Mouse (Mus musculus) limb, embryonic 13.5 days (tissue): ENCODE data around the gene Pheta1. TPM values are rescaled to one million over a fixed set of nuclear protein-coding genes. Genes with fewer than 3 reads are reported as not detected.
A peak's percentile ranks its signal among the peaks of the same experiment; 100 is the strongest.

Source experiments
- ATAC-seq: fragments of 200-750 bp; cut with Nextera tagmentation; 2 replicates; pipeline ENCODE4 v1.8.0; 2017; ENCODE audit warnings: low read depth, moderate number of reproducible peaks, moderate TSS enrichment; ENCODE audit not compliant: low FRiP score
- H3K27ac ChIP-seq: fragments of 300-500 bp; sonication (generic); 2 replicates; pipeline ENCODE4 v1.5.1; 2015; ENCODE audit warnings: inconsistent platforms, mild to moderate bottlenecking, moderate library complexity
- H3K27me3 ChIP-seq: fragments of 300-500 bp; sonication (generic); 2 replicates; pipeline ENCODE4 v1.6.1; 2015; ENCODE audit warnings: mild to moderate bottlenecking, inconsistent platforms
- H3K36me3 ChIP-seq: fragments of 300-500 bp; sonication (generic); 2 replicates; pipeline ENCODE4 v1.6.1; 2015; ENCODE audit warnings: inconsistent platforms, mild to moderate bottlenecking, moderate library complexity
- H3K4me1 ChIP-seq: fragments of 300-500 bp; sonication (generic); 2 replicates; pipeline ENCODE4 v1.6.1; 2015; ENCODE audit warnings: inconsistent platforms
- H3K4me2 ChIP-seq: fragments of 300-500 bp; sonication (generic); replicated peaks from 2 replicates; pipeline ENCODE4 v1.6.1; 2015; ENCODE audit warnings: inconsistent platforms, mild to moderate bottlenecking, moderate library complexity
- H3K4me3 ChIP-seq: fragments of 300-500 bp; sonication (generic); 2 replicates; pipeline ENCODE4 v1.5.1; 2015; ENCODE audit warnings: moderate library complexity, mild to moderate bottlenecking, inconsistent platforms
- H3K9ac ChIP-seq: fragments of 300-500 bp; sonication (generic); 2 replicates; pipeline ENCODE4 v1.6.1; 2015; ENCODE audit warnings: mild to moderate bottlenecking, inconsistent platforms
- H3K9me3 ChIP-seq: fragments of 300-500 bp; sonication (generic); 2 replicates; pipeline ENCODE4 v1.6.1; 2016; ENCODE audit warnings: inconsistent platforms
- WGBS: fragments of 180-500 bp; shearing (Covaris S2); methylation state at CpG from one replicate; pipeline ENCODE4 v1.1.7; 2015; 5-methylcytosine and 5-hydroxymethylcytosine counted together
- polyA plus RNA-seq: library from polyadenylated mRNA; unstranded; fragments of >200 nt; fragmentation: Nextera tagmentation; extraction: Ambion mirVana; gene quantifications from 2 replicates; pipeline ENCODE4 v1.2.1, GENCODE M21; 2015

Gene Pheta1
- polyA plus RNA-seq, 1 experiment from 2014 or later = 43.4 TPM

DNA sequence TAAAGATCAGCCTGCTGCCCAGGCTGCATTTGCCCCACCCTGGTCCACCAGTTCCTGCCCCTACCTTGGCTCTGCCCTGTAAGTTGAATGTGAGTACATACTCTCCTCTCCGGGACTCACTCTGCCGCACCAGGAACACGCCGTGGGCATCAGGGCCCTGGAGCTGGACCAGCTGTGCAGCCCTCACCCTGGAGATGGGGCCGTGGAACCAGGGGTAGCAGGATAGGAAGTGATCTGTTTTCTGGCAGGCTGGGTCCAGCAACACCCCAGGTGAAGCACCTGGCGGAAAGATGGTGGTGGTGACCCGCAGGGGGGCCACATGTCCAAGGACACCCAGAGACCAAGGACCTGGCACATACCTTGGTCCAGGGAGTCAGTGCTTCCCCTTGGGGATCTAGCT, 30.4 kb upstream of the Pheta1 start:
- Histone ChIP-seq H3K4me1 (peaks cover 9% of the 10 kb centered on the region), H3K4me3 (no peak overlapping the region), H3K9ac (no peak overlapping the region), H3K27ac (no peak overlapping the region), H3K36me3 (peaks cover 87% of the 10 kb centered on the region), H3K4me2 (no peak overlapping the region), H3K9me3 (no peaks in the 10 kb centered on the region), H3K27me3 (no peaks in the 10 kb centered on the region)
- ATAC-seq = no peak
- WGBS = 97% methylated on average over 7 of the region's 7 CpGs

DNA sequence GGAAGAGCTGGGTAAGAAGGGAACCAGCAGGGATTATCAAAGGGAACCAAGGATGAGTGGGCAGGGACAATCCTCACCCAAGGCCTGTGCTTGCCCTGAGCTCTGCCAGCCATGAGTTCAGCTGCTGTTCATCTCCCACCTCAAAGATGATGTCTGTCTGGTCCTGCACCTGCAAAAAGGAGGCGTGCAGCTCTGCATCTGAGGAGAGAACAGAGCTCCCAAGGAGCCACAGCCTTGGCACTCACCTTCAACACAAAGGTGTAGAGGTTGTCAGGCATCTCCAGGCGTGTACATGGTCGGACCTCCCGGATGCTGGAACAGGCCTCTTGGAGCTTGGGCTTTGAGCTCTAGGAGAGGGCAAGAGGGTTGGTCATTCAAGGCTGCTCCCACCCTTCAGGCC, 29.9 kb upstream of the Pheta1 start:
- ATAC-seq = no peak
- Histone ChIP-seq H3K36me3 (peaks cover 85% of the 10 kb centered on the region), H3K4me2 (no peak overlapping the region), H3K9me3 (no peaks in the 10 kb centered on the region), H3K27ac (no peak overlapping the region), H3K4me1 (peaks cover 14% of the 10 kb centered on the region), H3K9ac (no peak overlapping the region), H3K4me3 (no peak overlapping the region), H3K27me3 (no peaks in the 10 kb centered on the region)
- 93% methylated on average over 4 of the region's 4 CpGs for WGBS

DNA sequence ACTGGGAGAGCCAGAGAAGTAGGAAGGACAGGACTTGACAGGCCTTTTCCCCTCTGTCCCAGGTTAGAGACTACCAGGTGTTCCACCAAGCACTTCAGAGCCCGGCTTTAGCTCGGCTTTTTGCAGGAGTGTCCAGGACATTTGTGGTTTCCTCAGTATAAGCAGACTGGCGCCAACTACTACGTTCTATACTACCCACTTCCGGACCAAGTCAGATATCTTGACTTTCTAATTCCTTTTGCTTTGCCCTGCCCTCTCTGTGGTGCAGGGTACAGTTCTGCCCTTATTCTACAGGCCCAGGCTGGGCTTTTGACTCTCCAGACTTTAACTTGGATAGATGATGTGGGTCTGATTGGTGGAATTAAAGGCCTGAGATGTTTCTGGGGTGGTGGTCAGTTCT, 29.2 kb upstream of the Pheta1 start:
- Histone ChIP-seq H3K36me3 (peaks cover 83% of the 10 kb centered on the region), H3K27ac (no peak overlapping the region), H3K9ac (no peak overlapping the region), H3K27me3 (no peaks in the 10 kb centered on the region), H3K4me2 (no peak overlapping the region), H3K9me3 (no peaks in the 10 kb centered on the region), H3K4me3 (no peak overlapping the region), H3K4me1 (peaks cover 17% of the 10 kb centered on the region)
- ATAC-seq = no peak
- 88% methylated on average over 5 of the region's 5 CpGs for WGBS

DNA sequence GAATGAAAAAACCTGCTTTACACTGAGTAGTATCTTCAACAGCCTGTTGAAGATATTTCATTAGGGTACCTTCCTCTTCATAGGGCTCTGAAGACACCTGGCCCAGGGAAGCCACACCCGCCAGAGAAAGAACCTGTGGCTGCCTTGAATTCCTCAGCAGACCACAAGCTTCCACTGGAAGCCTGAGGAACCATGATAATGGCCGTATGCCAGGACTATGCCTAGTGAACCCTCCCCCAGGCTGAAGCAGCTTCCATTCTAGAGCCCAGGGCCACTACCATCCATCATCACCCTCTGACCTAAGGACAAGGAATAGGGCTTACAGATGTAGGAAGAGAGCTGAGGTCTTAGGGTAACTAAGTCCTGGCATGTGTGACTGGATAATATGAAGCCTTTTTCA, 28.6 kb upstream of the Pheta1 start:
- Histone ChIP-seq H3K4me3 (no peak overlapping the region), H3K9me3 (no peaks in the 10 kb centered on the region), H3K36me3 (peaks cover 86% of the 10 kb centered on the region), H3K4me1 (peaks cover 17% of the 10 kb centered on the region), H3K4me2 (no peak overlapping the region), H3K27me3 (no peaks in the 10 kb centered on the region), H3K9ac (no peak overlapping the region), H3K27ac (no peak overlapping the region)
- ATAC-seq = no peak
- 82% methylated on average over 2 of the region's 2 CpGs for WGBS

DNA sequence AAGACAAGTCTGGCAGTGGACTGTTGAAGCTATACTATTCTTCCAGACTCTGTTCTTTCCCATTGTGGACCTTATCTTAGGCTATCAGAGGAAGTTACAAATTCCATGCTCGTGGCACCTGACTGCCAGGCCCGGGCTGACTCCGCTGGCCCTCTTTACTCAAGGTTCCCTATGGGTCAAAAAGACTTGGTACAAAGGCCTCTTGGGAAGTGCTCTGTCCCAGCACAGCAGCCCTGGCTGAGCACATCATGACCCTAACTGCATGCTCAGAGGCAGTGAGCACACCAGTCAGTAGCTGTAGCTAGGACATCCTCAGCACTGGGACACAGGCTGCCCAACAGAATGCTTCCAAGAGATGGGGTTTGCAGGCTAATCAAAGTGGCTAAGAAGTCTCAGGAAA, 28.1 kb upstream of the Pheta1 start:
- no peaks in the 10 kb centered on the region for H3K9me3 ChIP-seq
- H3K27ac ChIP-seq = peak overlapping the region; percentile 48; the same call in 1 of the 2 replicates
- WGBS = 88% methylated on average over 3 of the region's 3 CpGs
- no peak overlapping the region for H3K4me2 ChIP-seq
- H3K4me1 ChIP-seq = peaks cover 17% of the 10 kb centered on the region
- no peak overlapping the region for H3K9ac ChIP-seq
- H3K4me3 ChIP-seq = no peak overlapping the region
- peaks cover 84% of the 10 kb centered on the region for H3K36me3 ChIP-seq
- no peaks in the 10 kb centered on the region for H3K27me3 ChIP-seq
- ATAC-seq = no peak

DNA sequence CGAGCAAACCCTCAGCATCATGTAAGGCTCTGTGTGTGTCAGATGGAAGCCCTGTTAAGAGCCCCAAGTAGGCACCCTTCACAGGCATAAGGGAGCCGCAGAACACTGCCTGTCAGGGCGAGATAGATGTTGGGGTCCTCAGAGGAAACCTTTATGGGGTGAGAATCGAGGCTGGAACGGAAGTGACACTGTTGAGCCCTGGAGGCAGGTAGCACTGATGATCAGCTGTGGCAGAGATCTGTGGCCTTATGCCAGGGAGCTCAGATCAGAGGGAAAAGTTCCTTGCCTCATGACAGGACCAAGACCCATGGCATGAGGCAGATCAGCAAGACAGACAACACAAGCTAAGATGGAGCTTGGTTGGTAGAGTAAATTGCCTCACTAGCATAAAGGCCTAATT, 27.7 kb upstream of the Pheta1 start:
- 84% methylated on average over 5 of the region's 5 CpGs for WGBS
- Histone ChIP-seq H3K27ac (no peak overlapping the region), H3K4me1 (peaks cover 17% of the 10 kb centered on the region), H3K9me3 (no peaks in the 10 kb centered on the region), H3K9ac (no peak overlapping the region), H3K27me3 (no peaks in the 10 kb centered on the region), H3K4me2 (no peak overlapping the region), H3K36me3 (peaks cover 84% of the 10 kb centered on the region), H3K4me3 (no peak overlapping the region)
- no peak for ATAC-seq

DNA sequence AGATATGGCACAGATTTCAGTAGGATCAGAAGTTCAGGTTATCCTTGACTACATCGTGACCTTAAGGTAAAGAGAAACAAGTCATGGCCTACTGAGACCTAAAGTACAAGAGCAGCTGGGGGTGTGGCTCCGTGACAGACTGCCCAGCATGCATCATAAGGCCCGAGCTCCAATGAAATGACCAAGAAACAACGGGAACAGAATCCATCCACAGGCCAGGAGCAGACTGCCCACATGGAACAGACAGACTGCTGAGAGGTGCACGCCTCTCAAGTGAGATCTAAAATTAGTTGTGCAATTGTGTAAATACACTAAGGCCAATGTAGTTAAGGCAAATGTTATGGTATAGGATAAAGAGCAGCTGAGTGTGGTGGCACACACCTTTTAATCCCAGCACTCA, 27.2 kb upstream of the Pheta1 start:
- Histone ChIP-seq H3K36me3 (peaks cover 84% of the 10 kb centered on the region), H3K4me3 (no peak overlapping the region), H3K27ac (no peak overlapping the region), H3K4me2 (no peak overlapping the region), H3K9ac (no peak overlapping the region), H3K27me3 (no peaks in the 10 kb centered on the region), H3K4me1 (peaks cover 17% of the 10 kb centered on the region), H3K9me3 (no peaks in the 10 kb centered on the region)
- ATAC-seq = no peak
- 78% methylated on average over 5 of the region's 5 CpGs for WGBS

DNA sequence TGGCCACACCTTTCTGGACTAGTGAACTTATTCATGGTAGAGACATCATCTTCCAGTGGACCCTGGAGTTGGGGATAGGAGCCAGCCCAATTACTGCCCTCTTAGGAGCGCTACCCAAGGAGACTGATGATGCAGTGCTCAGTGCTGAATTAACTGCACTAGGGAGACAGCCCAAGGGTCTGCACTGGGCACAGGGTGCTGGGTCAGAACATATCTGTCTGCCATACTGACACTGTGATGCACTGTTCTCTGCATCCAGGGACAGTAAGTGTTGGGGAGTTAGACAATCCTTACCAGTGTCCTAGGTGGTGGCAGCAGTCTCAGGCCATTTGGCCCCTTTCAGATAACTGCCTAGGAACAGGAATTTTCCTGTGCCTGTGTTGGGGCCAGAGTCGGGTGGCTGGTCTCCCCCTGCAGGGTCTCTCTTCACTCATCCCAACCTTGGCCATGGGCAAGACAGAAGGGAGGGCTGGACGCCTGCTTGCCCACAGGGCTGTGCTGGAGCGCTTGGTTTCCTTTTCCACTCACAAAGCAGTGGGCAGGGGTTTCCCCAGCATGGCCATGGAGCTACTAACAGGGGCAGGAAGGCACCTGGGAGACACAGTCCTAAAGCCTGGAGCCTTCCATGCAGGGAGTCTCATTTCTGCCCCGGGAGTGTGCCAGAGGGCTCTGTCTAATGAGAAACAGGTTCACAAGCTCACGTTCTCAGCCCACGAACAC, 25.8 kb upstream of the Pheta1 start:
- 37% methylated on average over 7 of the region's 7 CpGs for WGBS
- Histone ChIP-seq H3K36me3 (peaks cover 83% of the 10 kb centered on the region), H3K27ac (peak overlapping the region; percentile 22; the same call in 1 of the 2 replicates)

DNA sequence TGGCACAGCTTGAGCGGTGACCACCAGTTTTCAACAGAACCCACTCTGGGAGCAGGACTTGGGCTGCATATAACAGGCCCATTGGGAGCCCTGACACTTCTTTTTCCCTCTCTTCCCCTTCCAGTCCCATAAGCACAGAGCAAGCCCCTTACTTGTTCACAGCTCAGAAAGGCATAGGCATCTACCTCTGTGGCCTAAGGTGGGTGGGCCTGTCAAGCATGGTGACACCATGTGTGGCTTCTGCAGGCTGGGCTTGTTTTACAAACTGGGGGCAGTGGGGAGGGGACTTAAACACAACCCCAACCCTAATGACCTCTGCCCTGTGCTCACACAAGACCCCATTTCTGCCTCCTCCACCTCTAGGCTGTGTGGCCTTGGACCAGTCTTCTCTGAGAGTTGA, 25.1 kb upstream of the Pheta1 start:
- peaks cover 81% of the 10 kb centered on the region for H3K36me3 ChIP-seq
- ATAC-seq = no peak
- no peak overlapping the region for H3K4me2 ChIP-seq
- peak overlapping the region; percentile 22; the same call in 1 of the 2 replicates for H3K27ac ChIP-seq
- WGBS = 84% methylated on average over 1 of the region's 1 CpGs
- H3K27me3 ChIP-seq = peaks cover 16% of the 10 kb centered on the region
- no peak overlapping the region for H3K4me3 ChIP-seq
- no peaks in the 10 kb centered on the region for H3K9me3 ChIP-seq
- H3K9ac ChIP-seq = no peak overlapping the region
- peaks cover 23% of the 10 kb centered on the region for H3K4me1 ChIP-seq

More for the DNA sequence above, 25.8 kb upstream of the Pheta1 start:
- no peak for ATAC-seq
- Histone ChIP-seq H3K9me3 (no peaks in the 10 kb centered on the region), H3K4me1 (peaks cover 17% of the 10 kb centered on the region), H3K27me3 (peaks cover 9% of the 10 kb centered on the region), H3K4me2 (no peak overlapping the region), H3K4me3 (no peak overlapping the region), H3K9ac (peak overlapping the region; percentile 31; the same call in 1 of the 2 replicates)

DNA sequence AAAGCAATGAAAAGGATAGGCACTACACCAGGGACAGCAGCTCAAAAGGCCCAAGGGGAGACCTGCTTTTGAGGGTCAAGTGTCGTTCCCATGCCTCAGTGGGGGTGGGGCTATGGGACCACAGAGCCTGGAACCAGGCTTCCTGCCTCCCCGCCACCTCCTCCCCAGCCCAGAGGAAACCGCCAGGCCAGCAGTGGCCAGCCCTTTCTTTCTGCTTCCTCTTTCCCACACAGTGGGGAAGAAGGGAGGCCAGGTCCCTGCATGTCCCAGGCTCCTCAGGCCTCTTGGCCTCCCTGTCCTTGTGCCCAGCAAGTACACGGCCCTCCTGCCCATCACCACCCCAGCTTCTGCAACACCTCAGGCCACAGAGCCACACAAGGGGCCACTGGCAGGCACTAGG, 24.7 kb upstream of the Pheta1 start:
- Histone ChIP-seq H3K4me2 (no peak overlapping the region), H3K27ac (peak overlapping the region; percentile 28; the same call in 1 of the 2 replicates), H3K9ac (no peak overlapping the region), H3K27me3 (peaks cover 21% of the 10 kb centered on the region), H3K36me3 (peaks cover 76% of the 10 kb centered on the region), H3K4me3 (no peak overlapping the region), H3K9me3 (no peaks in the 10 kb centered on the region), H3K4me1 (peaks cover 28% of the 10 kb centered on the region)
- WGBS = 60% methylated on average over 4 of the region's 4 CpGs
- ATAC-seq = no peak

DNA sequence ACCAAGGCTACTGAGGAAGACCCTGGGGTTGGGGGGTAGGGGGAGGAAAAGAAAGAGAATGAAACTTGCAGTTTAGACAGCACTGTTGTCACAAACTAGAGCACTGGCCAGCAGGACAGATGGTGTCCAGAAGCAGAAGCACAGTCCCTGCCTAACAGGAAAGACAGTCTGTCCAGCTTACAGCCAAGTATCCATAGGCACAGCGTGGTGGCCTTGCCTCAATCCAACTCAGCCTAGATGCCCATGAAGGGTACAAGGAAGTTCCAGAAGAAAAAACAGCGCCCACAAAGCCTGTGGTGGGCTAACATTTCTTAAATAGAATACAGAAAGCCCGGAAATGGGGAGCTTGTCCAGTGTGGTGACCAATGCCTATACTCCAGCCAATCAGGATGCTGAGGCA, 23.2 kb upstream of the Pheta1 start:
- no peak overlapping the region for H3K9ac ChIP-seq
- ATAC-seq = no peak
- peaks cover 61% of the 10 kb centered on the region for H3K36me3 ChIP-seq
- H3K4me3 ChIP-seq = no peak overlapping the region
- WGBS = 94% methylated on average over 3 of the region's 3 CpGs
- peaks cover 31% of the 10 kb centered on the region for H3K4me1 ChIP-seq
- H3K9me3 ChIP-seq = no peaks in the 10 kb centered on the region
- H3K27me3 ChIP-seq = peaks cover 34% of the 10 kb centered on the region
- H3K27ac ChIP-seq = no peak overlapping the region
- no peak overlapping the region for H3K4me2 ChIP-seq

DNA sequence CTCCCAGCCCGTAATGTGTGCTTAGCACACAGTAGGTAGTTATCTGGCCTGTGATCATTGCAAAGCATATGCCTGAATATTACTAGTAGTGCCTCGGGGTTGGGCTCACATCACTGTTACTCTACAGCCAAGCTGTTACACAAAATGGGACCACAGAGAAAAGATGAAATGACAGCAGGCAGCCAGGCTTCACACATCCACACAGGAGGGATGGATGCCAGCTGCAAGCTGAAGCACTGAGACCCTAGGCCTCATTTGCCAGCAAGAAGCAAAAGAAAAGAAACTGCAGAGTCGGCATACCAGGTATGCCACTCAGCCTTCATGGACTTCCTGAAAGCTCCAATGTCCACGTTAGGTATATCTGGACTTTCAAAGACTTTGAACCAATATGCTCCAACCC, 20.9 kb upstream of the Pheta1 start:
- Histone ChIP-seq H3K4me1 (peaks cover 30% of the 10 kb centered on the region), H3K36me3 (peaks cover 48% of the 10 kb centered on the region), H3K4me3 (peak overlapping the region; percentile 48; the same call in 1 of the 2 replicates), H3K4me2 (peak overlapping the region; percentile 89), H3K9me3 (no peaks in the 10 kb centered on the region), H3K27me3 (peaks cover 39% of the 10 kb centered on the region), H3K9ac (no peak overlapping the region), H3K27ac (no peak overlapping the region)
- WGBS = 83% methylated on average over 4 of the region's 4 CpGs
- no peak for ATAC-seq
